Comparison of ENCODE assay signal across 27 mouse cellular contexts in genomic region chr14:21511438-21511837, GRCm38 (mm10).
"Had no signal": no experiment of that assay in that cellular context is flagged by ENCODE, and none has a peak within 500 bp of the region (broad histone marks: within the 10 kb centered on the region; RNA-seq: fewer than 3 reads in every experiment).

No protein-coding gene starts in this region.

- H3K4me3 ChIP-seq: limb, embryonic 12.5 days; limb, embryonic 15.5 days; megakaryocyte, embryonic 14.5 days; midbrain, embryonic 10.5 days; midbrain, embryonic 13.5 days; myocyte; neural tube, embryonic 13.5 days had no signal

- H3K4me1 ChIP-seq: limb, embryonic 12.5 days; midbrain, embryonic 10.5 days; midbrain, embryonic 13.5 days had no signal

- H3K9ac ChIP-seq: limb, embryonic 12.5 days; limb, embryonic 15.5 days; liver, embryonic 14.5 days; liver, postnatal 0 days; lung, embryonic 14.5 days; midbrain, embryonic 13.5 days; neural tube, embryonic 13.5 days had no signal

- H3K4me2 ChIP-seq: limb, embryonic 12.5 days; limb, embryonic 15.5 days; liver, embryonic 11.5 days; lung, embryonic 14.5 days; midbrain, embryonic 13.5 days; neural tube, embryonic 13.5 days had no signal

- H3K27me3 ChIP-seq: limb, embryonic 12.5 days; limb, embryonic 15.5 days; megakaryocyte, embryonic 14.5 days; midbrain, embryonic 13.5 days; neural tube, embryonic 13.5 days had no signal

- H3K9me3 ChIP-seq: limb, embryonic 15.5 days; megakaryocyte, embryonic 14.5 days; midbrain, embryonic 10.5 days; midbrain, embryonic 13.5 days; neural tube, embryonic 13.5 days had no signal

- ATAC-seq: liver, postnatal 0 days; lung, postnatal 0 days; midbrain, embryonic 13.5 days; midbrain, embryonic 16.5 days had no signal

- H3K27ac ChIP-seq: limb, embryonic 12.5 days; limb, embryonic 15.5 days; liver, embryonic 14.5 days; midbrain, embryonic 10.5 days; midbrain, embryonic 13.5 days; neural tube, embryonic 13.5 days; stomach, postnatal 0 days had no signal

- DNase-seq: kidney, adult 11 months; kidney, adult 8-10 months; kidney, postnatal 14 days; kidney, postnatal 4 days; layer of hippocampus, adult 9-11 months; left cerebral cortex, postnatal 4 days; liver, postnatal 0 days; lung, embryonic 14.5 days; lung, postnatal 36 days; retina, postnatal 1 day; right cerebral cortex, postnatal 14 days; right cerebral cortex, postnatal 4 days; thymus, adult 2 months; thymus, postnatal 14 days; thymus, postnatal 4 days had no signal
